Mouse (Mus musculus): Measurements from ENCODE around the gene Rps27l.
"Not testable (repeated sequence)": the region's sequence is repeated elsewhere in the genome, so short reads cannot be mapped to it uniquely, and the experiment has no call there.

The Rps27l gene

DNA sequence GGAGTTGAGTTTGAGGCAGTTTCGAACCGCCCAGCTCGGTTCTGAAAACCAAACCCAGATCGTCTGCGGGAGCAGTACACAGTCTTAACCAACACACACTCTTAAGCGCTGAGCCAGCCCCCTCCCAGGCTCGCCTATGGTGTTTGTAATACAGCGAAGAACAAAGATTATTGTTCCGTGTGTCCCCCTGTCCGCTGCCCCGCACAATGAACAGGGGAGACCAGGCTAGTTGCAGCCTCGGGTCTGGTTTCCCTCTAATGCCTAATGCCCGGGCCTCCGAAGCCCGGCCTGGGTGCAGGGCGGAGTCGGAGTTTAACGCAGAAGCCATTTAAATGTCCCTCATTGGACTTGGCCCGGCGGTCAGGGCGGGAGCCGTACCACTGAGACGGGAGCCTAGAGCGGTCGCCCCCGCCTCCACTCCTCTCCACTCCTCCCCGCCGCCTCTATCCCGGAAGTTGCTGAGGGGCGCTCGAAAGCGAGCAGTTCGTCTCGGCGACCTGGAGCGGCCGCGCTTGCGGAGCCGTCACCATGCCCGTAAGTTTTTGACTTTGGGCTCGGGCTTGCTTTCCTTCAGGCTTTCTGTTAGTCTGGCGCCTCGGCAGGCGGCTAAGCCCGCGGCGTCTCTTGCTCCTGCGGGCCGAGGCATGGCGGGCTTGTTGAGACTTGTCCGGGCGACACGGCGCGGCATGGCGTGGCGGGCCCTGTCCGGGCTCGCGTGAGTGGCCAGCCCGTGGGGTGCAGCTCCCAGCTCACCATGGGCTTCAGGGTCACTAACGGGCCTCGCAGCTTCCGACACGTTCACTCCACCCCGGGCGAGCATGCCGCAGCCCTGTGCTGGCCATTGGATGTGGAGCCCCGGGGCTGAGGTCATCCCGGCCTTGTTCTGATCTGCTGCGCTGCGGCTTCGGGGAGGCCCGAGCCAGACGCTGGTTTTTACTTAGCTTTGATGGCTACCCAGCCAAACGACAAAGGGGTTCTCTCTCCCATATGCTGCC, at the start of gene Rps27l:
Rps27l (plus strand) TSS at position 440 of the 995 bp plus-strand sequence.
- DNase-seq (ENCODE audit: extremely low read depth, low read depth, low spot score) = peak; percentile 34

DNA sequence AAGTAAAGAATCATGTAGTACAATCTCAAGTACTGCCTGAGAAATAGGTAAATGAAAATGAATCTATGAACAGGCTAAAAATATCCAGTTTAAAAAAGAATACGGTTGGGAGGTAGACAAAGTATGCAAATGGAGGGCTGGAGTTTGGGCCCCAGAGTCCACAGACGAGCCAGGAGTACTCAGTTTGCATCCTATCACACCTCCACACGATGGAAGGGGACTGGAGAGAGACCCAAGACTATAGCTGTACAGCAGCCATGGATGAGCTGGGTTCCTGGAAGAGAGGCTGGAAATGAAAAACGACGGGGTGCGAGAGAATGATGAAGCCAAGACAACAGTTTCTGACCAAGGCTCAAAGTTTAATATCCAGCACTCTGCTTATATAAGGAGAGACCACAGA, 48.9 kb upstream of the Rps27l start:
- DNase-seq (ENCODE audit: extremely low read depth, low read depth, low spot score) = no peak

DNA sequence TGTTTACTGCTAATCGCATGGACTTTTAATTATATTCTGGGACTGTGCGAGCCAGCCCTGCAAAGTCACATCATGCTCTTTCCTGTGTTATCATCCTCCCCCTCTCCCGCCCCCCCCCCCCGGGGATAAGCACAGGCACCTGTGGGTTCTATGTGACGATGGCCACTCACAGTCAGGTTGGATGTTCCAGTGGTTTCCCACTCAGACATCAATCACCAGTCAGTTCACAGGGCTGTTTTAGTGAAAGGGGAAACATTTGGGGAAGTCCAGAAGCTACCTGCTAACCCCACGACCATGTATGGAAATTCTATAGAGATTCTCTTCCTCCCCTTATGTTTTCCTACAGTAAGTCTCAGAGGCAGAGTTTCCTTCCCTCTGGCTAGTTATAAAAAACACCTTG, 48.0 kb upstream of the Rps27l start:
- DNase-seq (ENCODE audit: extremely low read depth, low read depth, low spot score) = no peak

DNA sequence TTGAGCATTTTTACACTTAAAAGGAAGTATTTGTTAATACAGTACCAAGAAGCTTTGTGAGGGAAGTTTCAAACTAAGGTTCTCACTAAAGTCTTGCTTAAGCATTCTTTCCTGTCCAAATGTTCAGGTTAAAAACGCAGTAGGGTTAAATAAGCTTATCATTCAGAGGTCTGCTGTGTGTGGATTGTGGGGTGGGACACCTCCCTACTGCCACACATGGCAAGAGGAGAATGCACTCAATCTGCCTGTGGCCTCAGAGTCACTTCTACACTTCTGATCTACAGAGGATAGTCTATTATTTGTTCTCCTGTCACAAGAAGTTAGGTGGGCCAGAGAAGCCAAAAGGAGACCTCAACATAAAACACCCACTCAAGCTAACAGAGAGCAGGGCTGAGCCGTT, 46.8 kb upstream of the Rps27l start:
- no peak for DNase-seq (ENCODE audit: extremely low read depth, low read depth, low spot score)

DNA sequence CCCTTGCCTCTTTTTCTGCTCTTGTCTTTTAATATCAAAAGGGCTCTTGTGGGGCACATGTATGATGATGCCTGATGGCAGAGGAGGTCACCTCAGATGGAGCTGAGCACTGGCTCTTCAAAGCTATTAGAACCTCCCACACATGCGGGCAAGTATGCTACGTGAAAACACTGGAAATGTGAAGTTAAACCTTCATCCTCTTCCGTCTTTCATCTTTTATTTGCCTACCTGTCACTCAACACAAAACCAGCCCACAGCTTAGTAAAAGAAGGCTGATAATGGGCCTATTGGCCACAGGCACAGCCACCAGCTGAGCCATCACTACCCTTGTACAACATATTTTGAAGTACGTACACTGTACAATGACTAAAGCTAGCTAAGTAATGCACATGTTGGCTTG, 46.4 kb upstream of the Rps27l start:
- no peak for DNase-seq (ENCODE audit: extremely low read depth, low read depth, low spot score)

DNA sequence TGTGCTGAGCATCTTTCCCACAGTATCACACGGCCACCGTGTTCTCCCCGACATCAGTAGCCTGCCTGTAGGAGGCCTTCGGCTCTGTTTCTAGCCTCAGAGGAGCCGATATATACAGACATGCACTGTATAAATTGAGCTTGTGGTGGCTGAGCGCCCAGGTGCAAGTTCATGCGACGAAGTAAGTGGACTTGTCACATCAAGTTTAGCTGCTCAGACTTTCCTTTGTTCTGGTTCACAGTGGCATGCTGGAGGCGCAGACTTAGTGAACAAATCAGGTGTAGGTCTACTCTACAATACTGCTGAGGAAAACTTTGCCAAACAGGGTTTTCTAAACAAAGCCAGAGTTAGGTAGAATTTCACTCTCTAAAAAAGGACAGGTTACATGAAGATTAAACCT, 39.9 kb upstream of the Rps27l start:
- peak; percentile 83 for DNase-seq (ENCODE audit: extremely low read depth, low read depth, low spot score)

DNA sequence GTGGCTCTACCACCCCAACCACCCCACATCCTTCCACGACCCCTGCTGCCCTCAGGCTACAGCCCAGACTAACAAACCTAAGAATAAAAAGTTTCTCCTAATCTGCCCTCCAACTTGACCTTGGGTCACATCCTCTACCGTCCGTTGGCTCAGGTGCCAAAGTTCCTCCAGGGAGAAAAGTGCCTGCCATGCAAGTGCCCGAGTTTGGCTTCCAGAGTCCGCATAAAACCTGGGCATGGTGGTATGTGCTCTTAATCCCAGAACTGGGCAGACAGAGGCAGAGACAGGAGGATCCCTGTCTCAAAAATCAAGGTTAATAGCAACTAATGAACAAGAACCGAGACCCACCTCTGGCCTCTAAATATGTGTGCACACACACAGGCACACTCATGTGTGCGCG, 38.8 kb upstream of the Rps27l start:
- DNase-seq (ENCODE audit: extremely low read depth, low read depth, low spot score) = no peak

DNA sequence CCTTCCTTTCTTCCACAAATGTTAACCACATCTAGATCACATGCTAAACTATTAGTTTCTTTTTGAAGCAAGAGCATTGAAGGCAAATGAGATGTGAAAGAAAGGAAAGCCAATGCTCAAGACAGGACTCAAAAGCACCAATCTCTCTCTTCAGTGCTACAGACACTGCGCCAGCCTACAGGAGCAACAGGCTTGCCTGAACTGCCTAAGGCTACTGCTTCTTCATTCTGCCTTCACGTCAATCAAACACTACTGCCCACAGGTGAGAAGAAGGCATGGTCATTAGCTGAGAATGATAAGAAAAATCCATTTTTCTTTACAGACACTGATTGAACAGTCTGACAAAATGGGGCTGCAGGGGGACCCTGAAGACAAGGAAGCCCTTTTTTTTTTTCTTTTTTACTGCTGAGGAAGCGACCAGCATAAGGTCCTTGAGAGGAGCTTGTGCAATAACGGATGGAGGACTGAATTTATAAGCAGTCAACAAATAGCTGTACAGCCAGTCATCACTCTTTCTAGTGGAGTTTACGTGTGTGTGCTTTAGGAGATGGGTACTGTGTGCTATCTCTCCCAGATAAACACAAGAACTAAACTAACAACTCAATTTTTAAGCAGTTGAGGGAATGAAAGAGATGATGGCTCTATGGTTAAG, 38.0 kb upstream of the Rps27l start:
- DNase-seq (ENCODE audit: extremely low read depth, low read depth, low spot score) = no peak

DNA sequence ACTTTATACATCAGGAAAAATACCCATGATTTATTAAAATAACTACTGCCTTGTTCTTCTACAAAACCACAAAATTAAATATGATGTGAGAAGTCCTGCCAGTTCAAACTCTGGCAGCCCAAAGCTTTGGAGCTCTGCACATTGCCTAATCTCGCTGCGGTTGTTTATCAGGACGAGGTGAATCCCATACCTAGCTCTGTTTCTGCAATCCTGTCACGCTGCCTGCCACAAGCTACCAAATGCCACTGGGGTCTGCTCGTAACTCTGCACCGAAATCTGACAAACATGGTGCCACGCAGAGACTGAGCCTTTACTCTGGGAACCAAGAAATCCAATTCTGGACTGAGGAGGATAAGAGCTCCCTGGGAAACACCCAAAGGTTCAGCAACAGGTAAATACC, 36.0 kb upstream of the Rps27l start:
- DNase-seq (ENCODE audit: extremely low read depth, low read depth, low spot score) = no peak

DNA sequence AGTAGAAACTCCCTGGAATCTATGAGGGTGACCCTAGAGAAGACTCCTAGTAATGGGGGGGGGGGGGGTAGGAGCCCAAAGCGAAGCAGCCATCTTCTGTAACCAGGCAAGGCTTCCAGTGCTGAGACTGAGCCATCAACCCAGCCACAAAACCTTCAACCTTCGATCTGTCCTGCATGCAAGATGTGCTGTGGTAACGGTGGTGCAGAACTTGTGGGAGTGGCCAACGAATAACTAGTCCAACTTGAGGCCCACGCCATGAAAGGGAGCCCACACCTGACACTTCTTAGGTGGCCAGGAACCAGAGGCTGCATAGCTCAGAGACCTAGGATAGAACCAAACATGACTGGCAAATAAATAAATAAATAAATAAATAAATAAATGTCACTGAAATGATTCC, 35.2 kb upstream of the Rps27l start:
- no peak for DNase-seq (ENCODE audit: extremely low read depth, low read depth, low spot score)

DNA sequence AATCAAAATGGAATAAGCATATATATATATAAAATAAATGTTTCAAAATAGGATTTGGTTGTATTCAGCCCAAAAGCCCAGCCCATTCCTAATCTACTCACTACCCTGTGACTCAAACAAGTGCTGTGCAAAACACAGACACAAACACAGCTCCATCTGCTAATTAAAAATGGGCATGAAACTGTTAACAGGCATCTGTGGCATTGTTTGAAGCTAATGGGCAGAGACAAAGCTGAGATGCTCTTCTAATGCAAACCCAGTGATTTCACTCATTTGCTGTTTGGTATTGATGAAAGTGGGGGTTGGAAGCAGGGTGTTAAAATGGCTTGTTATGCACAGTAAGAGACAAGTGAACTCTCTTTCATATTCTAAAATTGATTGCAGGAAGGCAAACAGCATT, 33.6 kb upstream of the Rps27l start:
- DNase-seq (ENCODE audit: extremely low read depth, low read depth, low spot score) = no peak

DNA sequence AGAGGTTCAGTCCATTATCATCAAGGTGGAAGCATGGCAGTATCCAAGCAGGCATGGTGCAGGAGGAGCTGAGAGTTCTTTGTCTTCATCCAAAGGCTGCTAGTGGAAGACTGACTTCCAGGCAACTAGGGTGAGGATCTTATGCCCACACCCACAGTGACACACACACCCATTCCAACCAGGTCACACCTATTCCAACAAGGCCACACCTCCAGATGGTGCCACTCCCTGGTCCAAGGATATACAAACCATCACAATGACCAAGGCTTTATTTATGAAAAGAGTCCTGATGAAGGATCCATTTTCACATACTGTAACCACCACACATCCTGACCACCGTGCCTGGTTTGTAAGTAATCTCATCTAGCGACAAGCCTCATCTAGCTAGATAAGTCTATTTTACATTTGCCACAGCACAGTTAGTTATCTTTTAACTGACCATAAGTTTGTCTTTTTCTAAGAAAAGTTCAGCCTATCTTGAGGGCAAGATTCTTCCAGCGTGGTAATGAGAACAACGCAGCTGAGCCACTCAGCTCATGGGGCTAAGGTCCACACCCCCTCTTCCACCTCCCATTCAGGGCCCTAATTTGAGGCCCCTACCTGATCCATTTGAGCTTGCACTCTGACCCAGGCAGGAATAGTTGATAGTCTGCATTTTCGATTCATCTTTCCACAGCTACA, 32.5 kb upstream of the Rps27l start:
- DNase-seq (ENCODE audit: extremely low read depth, low read depth, low spot score) = not testable (repeated sequence)

DNA sequence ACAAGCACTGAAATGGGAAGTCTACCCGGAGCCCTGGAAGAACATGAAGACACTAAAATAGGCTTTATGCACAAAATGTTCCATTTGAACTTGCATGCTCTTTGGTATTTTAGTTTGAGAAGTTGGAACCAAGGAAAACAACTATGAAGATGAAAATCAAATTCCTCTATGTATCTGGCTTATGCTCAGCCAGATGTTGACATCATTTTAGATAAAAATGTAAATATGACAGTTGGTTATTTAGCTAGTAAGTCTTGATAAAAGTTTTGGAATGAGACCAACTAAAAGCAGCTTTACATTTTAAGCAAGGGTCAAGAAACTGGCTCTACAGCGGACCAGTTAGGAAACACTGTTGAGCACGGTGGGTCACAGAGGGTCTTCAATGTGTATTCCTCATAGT, 31.3 kb upstream of the Rps27l start:
- DNase-seq (ENCODE audit: extremely low read depth, low read depth, low spot score) = no peak

DNA sequence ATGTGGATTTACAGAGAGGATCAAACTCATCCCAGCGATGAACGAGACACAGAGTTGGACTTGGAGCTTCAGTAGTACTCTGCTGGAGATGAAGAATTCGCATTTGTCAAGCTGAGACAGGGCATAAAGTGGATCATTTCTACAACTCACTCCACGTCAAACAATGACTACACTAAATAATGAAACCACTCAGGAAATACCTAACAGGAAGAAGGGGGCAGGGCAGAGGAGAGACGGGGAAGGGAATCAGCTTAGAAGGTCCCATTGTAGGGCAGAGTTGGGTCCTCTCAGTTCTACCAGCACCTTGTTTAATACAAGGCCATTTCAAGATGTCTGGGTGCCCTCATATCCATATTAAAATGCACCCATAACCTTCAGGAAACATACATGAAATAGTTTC, 30.5 kb upstream of the Rps27l start:
- DNase-seq (ENCODE audit: extremely low read depth, low read depth, low spot score) = no peak

DNA sequence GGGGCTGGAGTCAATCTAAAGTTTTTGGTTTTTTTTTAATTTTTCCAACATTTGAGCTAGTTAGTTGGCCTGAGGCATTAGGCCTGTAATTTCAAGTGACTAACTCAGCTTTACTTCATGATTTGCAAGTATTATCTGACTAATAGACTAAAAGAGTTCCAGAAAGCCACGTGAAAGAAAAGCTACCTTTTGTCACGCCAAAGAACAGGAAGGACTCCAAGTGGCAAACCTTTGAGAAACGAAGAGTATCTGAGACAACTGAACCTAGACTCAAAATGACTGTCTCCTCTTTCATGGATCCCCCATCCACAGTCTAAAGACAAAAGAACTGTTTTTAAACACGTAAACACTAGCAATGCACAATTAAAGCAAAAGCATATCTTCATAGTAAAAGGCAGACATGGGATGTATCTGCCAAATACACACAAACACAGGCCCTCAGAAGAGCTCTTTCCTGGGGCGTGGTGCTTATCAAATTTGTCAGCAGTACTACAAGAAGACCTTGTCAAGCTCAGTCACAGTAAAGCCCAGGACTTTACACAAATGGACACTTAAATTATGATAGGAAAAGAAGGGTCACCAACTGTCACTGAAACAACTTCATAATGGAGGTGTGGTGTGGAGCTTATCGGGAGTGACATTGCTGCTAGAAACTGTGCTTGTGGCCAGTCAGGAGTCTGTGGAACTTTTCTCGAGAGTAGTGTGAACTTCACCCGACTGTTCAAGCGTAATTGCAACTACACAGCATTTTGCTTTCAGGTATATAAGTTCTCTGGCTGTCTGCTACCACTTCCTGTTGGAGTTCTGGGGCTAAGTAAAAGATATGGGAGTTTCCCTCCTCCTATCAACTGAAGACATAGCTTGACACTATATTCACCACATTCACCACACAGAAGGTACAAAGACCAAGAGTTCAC, 29.8 kb upstream of the Rps27l start:
- no peak for DNase-seq (ENCODE audit: extremely low read depth, low read depth, low spot score)

DNA sequence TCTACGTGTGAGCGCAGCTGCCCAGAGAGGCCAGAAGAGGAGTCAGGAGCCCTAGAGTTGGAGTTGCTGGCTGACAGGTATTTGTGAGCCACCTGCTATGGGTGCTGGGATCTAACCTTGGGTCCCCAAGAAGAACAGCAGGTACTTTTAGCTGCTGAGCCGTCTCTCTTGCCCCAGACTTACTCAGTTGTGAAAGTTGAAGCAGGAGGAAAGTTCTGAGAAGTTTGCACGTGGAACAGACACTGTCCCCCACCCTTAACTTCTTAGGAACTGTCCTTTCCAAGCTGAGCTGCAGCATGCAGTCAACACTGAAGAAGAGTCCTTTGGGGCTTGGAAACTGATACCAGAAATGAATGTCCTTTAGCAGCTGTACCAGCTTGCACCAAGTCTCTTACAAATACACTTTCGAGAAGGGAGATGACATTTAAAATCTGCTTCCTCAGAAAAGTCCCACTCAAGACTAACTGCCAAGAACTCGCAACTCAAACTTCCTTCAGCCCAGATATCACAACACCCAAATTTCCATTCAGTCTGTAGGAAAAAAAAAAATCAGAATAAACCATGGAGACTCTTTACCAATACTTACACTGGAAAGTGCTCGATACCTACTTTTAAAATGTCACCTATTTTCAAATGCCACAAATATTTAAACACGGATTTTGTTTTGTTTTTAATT, 28.5 kb upstream of the Rps27l start:
- DNase-seq (ENCODE audit: extremely low read depth, low read depth, low spot score) = no peak

DNA sequence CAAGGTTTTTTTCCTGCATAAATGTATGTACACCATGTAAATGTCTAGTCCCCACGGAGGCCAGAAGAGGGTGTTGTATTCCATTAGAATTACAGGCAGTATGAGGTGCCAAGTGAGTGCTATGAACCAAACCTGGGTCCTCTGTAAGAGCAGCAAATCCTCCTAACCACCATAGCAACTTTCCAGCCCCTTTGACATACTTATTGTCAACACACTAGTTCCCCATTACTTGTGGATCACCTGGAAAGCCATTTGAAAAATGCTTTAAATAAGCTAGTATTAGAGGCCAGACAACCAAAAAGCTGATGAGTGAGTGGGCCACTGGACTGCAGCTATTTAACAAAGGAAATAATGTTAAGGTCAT, 28.0 kb upstream of the Rps27l start:
- DNase-seq (ENCODE audit: extremely low read depth, low read depth, low spot score) = no peak

DNA sequence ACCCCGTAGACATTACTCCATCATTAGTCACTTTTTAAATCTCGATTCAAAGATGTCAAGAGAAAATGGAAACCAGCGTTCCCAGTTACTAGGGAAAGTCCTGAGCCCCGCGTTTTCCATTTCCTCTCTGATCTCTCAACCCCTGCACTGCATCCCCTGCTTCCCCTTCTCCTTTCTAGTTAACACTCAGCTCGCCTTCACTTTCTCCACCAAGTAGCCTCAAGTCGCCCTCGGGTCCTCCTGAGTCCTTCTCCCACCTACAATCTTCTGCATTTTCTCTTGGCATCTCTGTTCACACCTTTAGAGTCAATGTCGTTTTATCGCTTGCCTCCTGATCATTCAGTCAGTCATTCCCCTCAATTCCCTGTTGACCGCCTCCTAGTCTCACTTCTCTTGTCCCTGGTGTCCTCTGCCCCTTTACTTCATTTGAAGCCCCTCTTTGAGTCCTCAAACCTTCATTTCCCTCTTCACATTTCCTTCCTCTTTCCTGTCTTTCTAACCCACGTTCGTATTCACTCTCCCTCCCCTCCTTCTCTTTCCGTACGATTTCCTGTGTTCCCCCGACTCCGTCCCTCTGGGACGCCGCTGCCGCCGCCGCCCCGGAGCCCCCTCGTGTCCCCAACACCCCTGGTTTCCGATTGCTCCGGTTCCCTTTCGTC, 27.1 kb upstream of the Rps27l start:
- DNase-seq (ENCODE audit: extremely low read depth, low read depth, low spot score) = no peak

DNA sequence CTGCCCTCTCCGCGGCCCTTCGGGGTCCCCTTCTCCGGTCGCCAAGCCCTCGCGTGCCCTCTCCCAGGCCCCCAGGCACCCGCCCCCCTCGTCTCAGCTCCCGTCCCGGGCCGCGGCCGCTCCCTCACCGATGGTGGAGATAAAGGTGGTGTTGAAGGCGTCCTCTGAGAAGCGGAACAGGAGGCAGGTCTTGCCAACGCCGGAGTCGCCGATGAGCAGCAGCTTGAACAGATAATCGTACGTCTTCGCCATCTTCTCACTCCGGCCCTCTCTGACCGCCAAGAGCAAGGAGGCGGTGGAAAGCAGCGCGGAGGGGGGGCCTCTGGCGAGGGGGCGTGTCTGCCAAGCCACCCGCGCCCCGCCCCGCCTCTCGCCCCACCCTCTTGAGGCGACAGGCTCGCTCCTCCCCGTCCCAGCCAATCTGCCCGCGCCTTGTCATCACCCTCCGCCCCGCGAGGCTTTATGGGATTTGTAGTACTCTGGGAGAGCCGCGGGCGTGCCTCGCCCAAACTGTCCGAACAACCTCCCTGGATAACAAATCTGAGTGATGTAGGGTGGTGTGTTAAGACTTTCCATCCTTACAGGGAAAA, 26.4 kb upstream of the Rps27l start, which contains the start of gene Rab8b:
Rab8b (minus strand) TSS at position 306 of the 590 bp plus-strand sequence.
- peak; percentile 52 for DNase-seq (ENCODE audit: extremely low read depth, low read depth, low spot score)
